19 mouse cellular contexts compared by ENCODE assay signal in the genomic region with DNA sequence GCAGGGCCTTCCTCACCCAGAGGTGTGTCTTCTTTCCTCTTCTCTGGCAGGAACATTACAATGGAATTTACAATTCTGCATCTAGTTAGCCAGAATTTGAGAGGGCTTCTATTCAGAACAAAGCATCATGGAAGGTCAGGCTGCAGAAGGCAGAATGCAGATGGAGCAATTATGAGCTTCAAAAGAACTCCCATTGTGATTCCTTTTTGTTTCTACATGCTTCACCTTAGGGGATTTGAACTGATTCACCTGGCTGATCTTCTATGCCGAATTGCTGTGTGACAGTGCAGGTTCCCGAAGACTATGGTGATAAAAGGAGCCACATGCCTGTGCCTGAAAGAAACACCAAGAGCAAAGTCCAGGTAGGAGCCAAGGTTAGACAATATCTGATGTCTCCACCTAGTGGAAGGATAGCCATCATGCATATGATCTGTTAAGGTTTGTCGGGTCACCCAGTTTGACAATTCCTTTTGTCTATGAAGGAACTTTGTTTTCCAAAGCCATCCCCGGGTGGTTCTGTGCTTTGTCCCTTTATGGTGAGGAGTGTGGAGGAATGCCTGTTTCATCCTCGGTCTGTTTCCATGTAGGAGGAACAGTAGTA.
DNase-seq lines count a peak whose midpoint lies in the region; ATAC-seq and TF ChIP-seq lines count a peak whose summit lies in the region.
"Had no signal": no experiment of that assay in that cellular context is flagged by ENCODE, and none has a peak within 500 bp of the region (broad histone marks: within the 10 kb centered on the region; RNA-seq: fewer than 3 reads in every experiment).

No protein-coding gene starts in this region.

- no peak overlapping the region for H3K4me2 ChIP-seq in intestine, postnatal 0 days (replicated peaks; ENCODE audit: low read depth)
- H3K4me2 ChIP-seq in intestine, embryonic 15.5 days (replicated peaks) = no peak overlapping the region
- no peak overlapping the region for H3K4me2 ChIP-seq in lung, embryonic 14.5 days
- no peak overlapping the region for H3K4me2 ChIP-seq in stomach, postnatal 0 days (replicated peaks; ENCODE audit: low read depth)
- H3K4me2 ChIP-seq: heart, embryonic 13.5 days; limb, embryonic 12.5 days; lung, embryonic 15.5 days; neural tube, embryonic 12.5 days had no signal

- no peak for ATAC-seq in intestine, postnatal 0 days
- ATAC-seq in intestine, embryonic 15.5 days = no peak
- no peak for ATAC-seq in lung, embryonic 14.5 days (ENCODE audit: insufficient read depth)
- no peak for ATAC-seq in stomach, postnatal 0 days (ENCODE audit: low FRiP score, low TSS enrichment)
- ATAC-seq: forebrain, embryonic 16.5 days had no signal

- TF ChIP-seq CTCF in intestine, postnatal 0 days (IDR thresholded peaks at IDR 0.05; ENCODE audit: low read depth) = peak; percentile 51
- TF ChIP-seq CTCF in lung, embryonic 14.5 days (IDR thresholded peaks at IDR 0.05; ENCODE audit: low read depth) = peak; percentile 24; the same call in 1 of the 2 replicates
- no peak for TF ChIP-seq CTCF in ES-Bruce4 (IDR thresholded peaks at IDR 0.05; ENCODE audit: low read depth, low read length)
- TF ChIP-seq CTCF in stomach, postnatal 0 days (IDR thresholded peaks at IDR 0.05; ENCODE audit: low read depth) = peak; percentile 40

- H3K9me3 ChIP-seq in intestine, postnatal 0 days (ENCODE audit: control insufficient read depth) = no peaks in the 10 kb centered on the region
- H3K9me3 ChIP-seq in intestine, embryonic 15.5 days = no peaks in the 10 kb centered on the region
- H3K9me3 ChIP-seq in lung, embryonic 14.5 days (ENCODE audit: low read depth, low read length) = no peaks in the 10 kb centered on the region
- H3K9me3 ChIP-seq in ES-Bruce4 (replicated peaks; ENCODE audit: control insufficient read depth, insufficient read depth, low read length, poor library complexity, severe bottlenecking) = no peaks in the 10 kb centered on the region
- no peaks in the 10 kb centered on the region for H3K9me3 ChIP-seq in stomach, postnatal 0 days (ENCODE audit: control insufficient read depth, low read length)
- H3K9me3 ChIP-seq: embryonic facial prominence, embryonic 10.5 days; heart, embryonic 13.5 days; hindbrain, embryonic 10.5 days; limb, embryonic 12.5 days; lung, embryonic 15.5 days; megakaryocyte, embryonic 14.5 days; neural tube, embryonic 12.5 days had no signal

- no peak overlapping the region for H3K4me3 ChIP-seq in intestine, postnatal 0 days (ENCODE audit: low read depth, low read length)
- no peak overlapping the region for H3K4me3 ChIP-seq in intestine, embryonic 15.5 days (replicated peaks)
- H3K4me3 ChIP-seq in lung, embryonic 14.5 days (ENCODE audit: low read depth, low read length) = no peak overlapping the region
- no peak overlapping the region for H3K4me3 ChIP-seq in ES-Bruce4 (ENCODE audit: low read depth, low read length)
- no peak overlapping the region for H3K4me3 ChIP-seq in stomach, postnatal 0 days (ENCODE audit: low read depth, low read length)
- H3K4me3 ChIP-seq: embryonic facial prominence, embryonic 10.5 days; erythroblast, embryonic 14.5 days; heart, embryonic 13.5 days; hindbrain, embryonic 10.5 days; limb, embryonic 12.5 days; lung, embryonic 15.5 days; megakaryocyte, embryonic 14.5 days; neural tube, embryonic 12.5 days had no signal

- DNase-seq in lung, embryonic 14.5 days = no peak
- no peak for DNase-seq in lung, adult 18-20 months
- no peak for DNase-seq in stomach, postnatal 0 days (ENCODE audit: low spot score)
- no peak for DNase-seq in adrenal gland, postnatal 25 days
- DNase-seq: gastrocnemius, postnatal 14 days; kidney, postnatal 36 days; right cerebral cortex, postnatal 25 days had no signal

- H3K4me1 ChIP-seq in intestine, postnatal 0 days (replicated peaks; ENCODE audit: control insufficient read depth, insufficient read depth, low read length) = no peaks in the 10 kb centered on the region
- no peaks in the 10 kb centered on the region for H3K4me1 ChIP-seq in intestine, embryonic 15.5 days (replicated peaks)
- H3K4me1 ChIP-seq in lung, embryonic 14.5 days (ENCODE audit: insufficient read depth) = no peaks in the 10 kb centered on the region
- no peaks in the 10 kb centered on the region for H3K4me1 ChIP-seq in ES-Bruce4 (ENCODE audit: control insufficient read depth, insufficient read depth, low read length)
- no peaks in the 10 kb centered on the region for H3K4me1 ChIP-seq in stomach, postnatal 0 days (replicated peaks; ENCODE audit: control insufficient read depth, insufficient read depth)
- H3K4me1 ChIP-seq: embryonic facial prominence, embryonic 10.5 days; heart, embryonic 13.5 days; hindbrain, embryonic 10.5 days; limb, embryonic 12.5 days; lung, embryonic 15.5 days; megakaryocyte, embryonic 14.5 days; neural tube, embryonic 12.5 days had no signal

- no peaks in the 10 kb centered on the region for H3K36me3 ChIP-seq in intestine, postnatal 0 days (ENCODE audit: control insufficient read depth, insufficient read depth)
- H3K36me3 ChIP-seq in intestine, embryonic 15.5 days = no peaks in the 10 kb centered on the region
- no peaks in the 10 kb centered on the region for H3K36me3 ChIP-seq in lung, embryonic 14.5 days (ENCODE audit: insufficient read depth)
- H3K36me3 ChIP-seq in ES-Bruce4 (ENCODE audit: control insufficient read depth, insufficient read depth, low read length, poor library complexity, severe bottlenecking) = no peaks in the 10 kb centered on the region
- H3K36me3 ChIP-seq in stomach, postnatal 0 days (ENCODE audit: control insufficient read depth, insufficient read depth, low read length) = no peaks in the 10 kb centered on the region
- H3K36me3 ChIP-seq: embryonic facial prominence, embryonic 10.5 days; heart, embryonic 13.5 days; hindbrain, embryonic 10.5 days; limb, embryonic 12.5 days; lung, embryonic 15.5 days; neural tube, embryonic 12.5 days had no signal

- H3K27ac ChIP-seq in intestine, postnatal 0 days (ENCODE audit: low read depth, low read length) = no peak overlapping the region
- H3K27ac ChIP-seq in intestine, embryonic 15.5 days = no peak overlapping the region
- no peak overlapping the region for H3K27ac ChIP-seq in lung, embryonic 14.5 days (ENCODE audit: low read depth)
- H3K27ac ChIP-seq in ES-Bruce4 (ENCODE audit: insufficient read depth, low read length) = peak overlapping the region; percentile 77
- H3K27ac ChIP-seq in stomach, postnatal 0 days (replicated peaks) = no peak overlapping the region
- H3K27ac ChIP-seq: embryonic facial prominence, embryonic 10.5 days; heart, embryonic 13.5 days; hindbrain, embryonic 10.5 days; limb, embryonic 12.5 days; lung, embryonic 15.5 days; neural tube, embryonic 12.5 days had no signal

- no peak for TF ChIP-seq POLR2A in ES-Bruce4 (IDR thresholded peaks at IDR 0.05; ENCODE audit: insufficient read depth, low read length)

- H3K9ac ChIP-seq in intestine, postnatal 0 days (ENCODE audit: low read depth, low read length) = no peak overlapping the region
- no peak overlapping the region for H3K9ac ChIP-seq in intestine, embryonic 15.5 days
- no peak overlapping the region for H3K9ac ChIP-seq in lung, embryonic 14.5 days
- no peak overlapping the region for H3K9ac ChIP-seq in ES-Bruce4 (ENCODE audit: low read depth, poor library complexity, severe bottlenecking)
- no peak overlapping the region for H3K9ac ChIP-seq in stomach, postnatal 0 days (ENCODE audit: low read length)
- H3K9ac ChIP-seq: heart, embryonic 13.5 days; limb, embryonic 12.5 days; lung, embryonic 15.5 days; neural tube, embryonic 12.5 days had no signal

- no peaks in the 10 kb centered on the region for H3K27me3 ChIP-seq in intestine, postnatal 0 days (replicated peaks; ENCODE audit: control insufficient read depth, insufficient read depth, low read length)
- H3K27me3 ChIP-seq in intestine, embryonic 15.5 days (replicated peaks) = no peaks in the 10 kb centered on the region
- H3K27me3 ChIP-seq in lung, embryonic 14.5 days (ENCODE audit: insufficient read depth, low read length) = no peaks in the 10 kb centered on the region
- no peaks in the 10 kb centered on the region for H3K27me3 ChIP-seq in ES-Bruce4 (ENCODE audit: control insufficient read depth, insufficient read depth, low read length, poor library complexity, severe bottlenecking)
- no peaks in the 10 kb centered on the region for H3K27me3 ChIP-seq in stomach, postnatal 0 days (ENCODE audit: control insufficient read depth, insufficient read depth, low read length)
- H3K27me3 ChIP-seq: heart, embryonic 13.5 days; limb, embryonic 12.5 days; lung, embryonic 15.5 days; neural tube, embryonic 12.5 days had no signal

- no peak for TF ChIP-seq EP300 in ES-Bruce4 (IDR thresholded peaks at IDR 0.05; ENCODE audit: insufficient read depth, low read depth, low read length)
- TF ChIP-seq EP300 in stomach, postnatal 0 days (optimal IDR thresholded peaks at IDR 0.05) = no peak

- WGBS in intestine, postnatal 0 days = 58% methylated on average over 5 of the region's 5 CpGs
- 59% methylated on average over 5 of the region's 5 CpGs for WGBS in intestine, embryonic 15.5 days
- WGBS in lung, embryonic 14.5 days = 59% methylated on average over 5 of the region's 5 CpGs
- WGBS in stomach, postnatal 0 days = 60% methylated on average over 5 of the region's 5 CpGs
